Mouse (Mus musculus): Measurements from ENCODE around the gene Brcc3. TPM values are rescaled to one million over a fixed set of nuclear protein-coding genes. Genes with fewer than 3 reads are reported as not detected.

The Brcc3 gene
- polyA plus RNA-seq (2014; fragmentation: Illumina TruSeq; extraction: RNeasy Lipid Tissue Mini Kit (QIAGEN cat#74804); ENCODE audit: insufficient read depth, low read depth, low replicate concordance), result 20.4 TPM

DNA sequence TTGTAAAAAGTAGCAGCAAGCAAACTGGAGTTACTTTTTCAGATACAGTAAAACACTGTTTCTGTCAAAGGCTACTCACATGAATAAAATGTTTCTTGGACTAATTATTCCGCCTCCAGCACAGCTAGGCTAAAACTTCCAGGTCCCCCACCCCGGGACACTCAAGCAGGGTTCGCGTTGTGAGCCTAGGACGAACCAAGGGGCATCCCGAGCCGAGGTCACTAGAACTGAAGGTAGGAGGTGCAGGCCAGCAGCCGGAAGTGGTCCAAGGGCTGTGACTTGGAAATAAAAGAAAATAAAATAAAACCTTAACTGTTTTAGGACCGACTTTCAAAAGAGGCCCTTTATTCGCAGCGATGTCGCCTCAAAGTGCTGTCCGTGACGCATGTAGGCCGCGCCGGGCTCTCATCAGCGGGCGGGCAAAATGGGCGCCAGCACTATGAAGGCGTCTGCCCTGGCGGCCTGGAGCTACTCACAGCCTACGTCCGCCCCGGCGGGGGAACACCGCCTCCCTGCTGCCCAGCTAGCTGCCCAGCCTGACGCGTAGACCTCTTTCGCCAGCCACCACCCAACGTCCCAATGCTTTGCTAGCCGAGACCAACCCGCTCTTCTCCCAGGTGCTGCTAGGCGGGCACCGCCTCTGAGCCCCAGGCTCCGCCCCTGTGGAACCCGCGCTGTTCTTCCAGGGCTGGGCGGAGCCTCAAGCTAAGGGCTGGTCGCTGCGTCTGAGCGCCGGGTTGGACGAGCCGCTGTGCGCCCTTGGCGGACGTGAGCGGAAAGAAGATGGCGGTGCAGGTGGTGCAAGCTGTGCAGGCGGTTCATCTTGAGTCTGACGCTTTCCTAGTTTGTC, at the start of gene Brcc3, which contains the start of the genes Cmc4 and Mtcp1:
Brcc3 (plus strand) TSS at position 693 of the 850 bp plus-strand sequence.
Cmc4 (minus strand) TSS at position 649 of the 850 bp plus-strand sequence.
Mtcp1 (minus strand) TSS at position 653 of the 850 bp plus-strand sequence.

GRCm38 (mm10) chrX:75382195-75382771, 34.1 kb upstream of the Brcc3 start, which contains the start of the genes Fundc2 and F8:
Gene Fundc2, plus strand, starts transcription at chrX:75382399.
Gene F8, minus strand, starts transcription at chrX:75382615.

Other genes starting within 250 kb of the Brcc3 start
- gene Fundc2, start 34.2 kb upstream of the Brcc3 start, polyA plus RNA-seq (2014; fragmentation: Illumina TruSeq; extraction: RNeasy Lipid Tissue Mini Kit (QIAGEN cat#74804); ENCODE audit: insufficient read depth, low read depth, low replicate concordance), result 29.9 TPM
- 0.14 TPM for gene F8, start 34.0 kb upstream of the Brcc3 start, polyA plus RNA-seq (2014; fragmentation: Illumina TruSeq; extraction: RNeasy Lipid Tissue Mini Kit (QIAGEN cat#74804); ENCODE audit: insufficient read depth, low read depth, low replicate concordance)
- 13.0 TPM for gene Cmc4, start within 50 bp of the Brcc3 start, polyA plus RNA-seq (2014; fragmentation: Illumina TruSeq; extraction: RNeasy Lipid Tissue Mini Kit (QIAGEN cat#74804); ENCODE audit: insufficient read depth, low read depth, low replicate concordance)
- 3.2 TPM for gene Mtcp1, start within 50 bp of the Brcc3 start, polyA plus RNA-seq (2014; fragmentation: Illumina TruSeq; extraction: RNeasy Lipid Tissue Mini Kit (QIAGEN cat#74804); ENCODE audit: insufficient read depth, low read depth, low replicate concordance)
- 48.6 TPM for gene Vbp1, start 97.7 kb downstream of the Brcc3 start, polyA plus RNA-seq (2014; fragmentation: Illumina TruSeq; extraction: RNeasy Lipid Tissue Mini Kit (QIAGEN cat#74804); ENCODE audit: insufficient read depth, low read depth, low replicate concordance)
- gene Rab39b, start 161.6 kb downstream of the Brcc3 start, polyA plus RNA-seq (2014; fragmentation: Illumina TruSeq; extraction: RNeasy Lipid Tissue Mini Kit (QIAGEN cat#74804); ENCODE audit: insufficient read depth, low read depth, low replicate concordance), result 0.38 TPM

Data from lung, adult 10 weeks (tissue).